Mouse (Mus musculus) kidney, embryonic 14.5 days (tissue): Measurements from ENCODE around the gene Iqschfp. TPM values are rescaled to one million over a fixed set of nuclear protein-coding genes. Genes with fewer than 3 reads are reported as not detected.

Source experiments
- ATAC-seq: fragments of 200-750 bp; cut with Nextera tagmentation; 2 replicates; pipeline ENCODE4 v1.8.0; 2017; ENCODE audit warnings: moderate number of reproducible peaks, mild to moderate bottlenecking, moderate TSS enrichment, moderate library complexity; ENCODE audit not compliant: low FRiP score, low TSS enrichment
- H3K27ac ChIP-seq: fragments of 300-500 bp; sonication (generic); 2 replicates; pipeline ENCODE4 v1.5.1; 2014; ENCODE audit warnings: low read depth, mild to moderate bottlenecking, low read length, moderate library complexity, mixed read lengths
- H3K27me3 ChIP-seq: fragments of 300-500 bp; sonication (generic); 2 replicates; pipeline ENCODE4 v1.6.1; 2014; ENCODE audit warnings: mild to moderate bottlenecking, low read length; ENCODE audit not compliant: control insufficient read depth, insufficient read depth
- H3K36me3 ChIP-seq: fragments of 300-500 bp; sonication (generic); 2 replicates; pipeline ENCODE4 v1.6.1; 2014; ENCODE audit warnings: low read length, mixed read lengths; ENCODE audit not compliant: control insufficient read depth, insufficient read depth
- H3K4me1 ChIP-seq: fragments of 300-500 bp; sonication (generic); 2 replicates; pipeline ENCODE4 v1.6.1; 2014; ENCODE audit warnings: low read length, mixed read lengths; ENCODE audit not compliant: control insufficient read depth, insufficient read depth
- H3K4me2 ChIP-seq: fragments of 300-500 bp; sonication (generic); replicated peaks from 2 replicates; pipeline ENCODE4 v1.6.1; 2014; ENCODE audit warnings: low read depth, mild to moderate bottlenecking, low read length
- H3K4me3 ChIP-seq: fragments of 300-500 bp; sonication (generic); 2 replicates; pipeline ENCODE4 v1.5.1; 2014; ENCODE audit warnings: mild to moderate bottlenecking, low read length
- H3K9ac ChIP-seq: fragments of 300-500 bp; sonication (generic); 2 replicates; pipeline ENCODE4 v1.6.1; 2014; ENCODE audit warnings: low read depth, mild to moderate bottlenecking, low read length, moderate library complexity
- H3K9me3 ChIP-seq: fragments of 300-500 bp; sonication (generic); 2 replicates; pipeline ENCODE4 v1.6.1; 2016; ENCODE audit warnings: low read length; ENCODE audit not compliant: control insufficient read depth
- WGBS: fragments of 180-500 bp; shearing (Covaris S2); extraction: QIAGEN DNeasy Blood & Tissue Kit; methylation state at CpG from one replicate; pipeline ENCODE4 v1.1.7; 2014; 5-methylcytosine and 5-hydroxymethylcytosine counted together
- polyA plus RNA-seq: library from polyadenylated mRNA; unstranded; fragments of >200 nt; fragmentation: Nextera tagmentation; extraction: Ambion mirVana; gene quantifications from 2 replicates; pipeline ENCODE4 v1.2.1, GENCODE M21; 2014

The Iqschfp gene
- polyA plus RNA-seq, 1 experiment from 2014 or later, result not detected

DNA sequence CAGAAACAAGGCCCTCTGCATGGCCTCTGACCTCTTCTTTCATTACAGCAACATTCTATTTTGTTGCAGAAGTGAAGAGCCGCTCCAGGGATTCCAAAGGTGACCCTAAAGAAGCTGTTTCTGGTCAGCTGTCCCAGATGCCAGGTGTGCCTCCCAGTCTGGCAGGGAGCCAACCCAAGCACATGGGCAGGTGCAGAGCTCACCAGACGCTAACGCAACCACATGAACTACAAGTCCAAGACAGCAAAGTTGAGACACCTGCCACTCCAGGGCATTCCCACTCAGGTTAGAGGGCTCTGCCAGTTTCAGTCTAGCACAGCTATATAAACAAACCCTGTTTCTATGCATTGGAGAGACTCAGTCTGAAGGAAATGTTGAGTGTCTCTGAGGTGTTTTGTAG is 461.5 kb downstream of the Iqschfp start:
- Histone ChIP-seq H3K4me1 (peaks cover 5% of the 10 kb centered on the region; the same call in 1 of the 2 replicates), H3K9ac (no peak overlapping the region), H3K27ac (no peak overlapping the region), H3K36me3 (no peaks in the 10 kb centered on the region), H3K9me3 (peaks cover 3% of the 10 kb centered on the region), H3K4me2 (no peak overlapping the region), H3K4me3 (no peak overlapping the region), H3K27me3 (no peaks in the 10 kb centered on the region)
- no peak for ATAC-seq
- WGBS, result 45% methylated on average over 3 of the region's 3 CpGs

DNA sequence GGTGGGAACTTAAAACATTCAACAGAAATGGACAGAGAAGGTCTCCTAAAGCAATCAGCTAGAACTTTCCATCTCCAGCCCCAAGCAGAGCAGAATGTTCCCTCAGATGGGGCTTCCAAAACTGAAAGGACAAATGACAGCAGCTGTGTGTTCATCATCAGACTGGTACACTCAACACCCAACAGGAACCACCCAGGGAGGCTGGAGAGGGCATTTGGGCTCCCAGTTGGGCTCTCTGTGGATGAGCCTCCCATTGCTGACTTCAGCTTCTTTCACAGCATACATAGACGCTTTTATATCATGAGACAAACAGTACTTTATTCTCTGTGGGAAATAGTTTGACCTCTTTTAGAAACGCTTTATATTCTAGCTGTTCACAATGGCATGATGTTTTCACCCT is 464.5 kb downstream of the Iqschfp start:
- ATAC-seq, result no peak
- Histone ChIP-seq H3K4me2 (no peak overlapping the region), H3K27ac (no peak overlapping the region), H3K4me3 (no peak overlapping the region), H3K9me3 (peaks cover 3% of the 10 kb centered on the region), H3K27me3 (no peaks in the 10 kb centered on the region), H3K36me3 (no peaks in the 10 kb centered on the region), H3K9ac (no peak overlapping the region), H3K4me1 (no peaks in the 10 kb centered on the region)
- 84% methylated on average over 2 of the region's 2 CpGs for WGBS

- no peaks in the 10 kb centered on the region for H3K36me3 ChIP-seq
- H3K9ac ChIP-seq, result no peak overlapping the region
- H3K4me2 ChIP-seq, result no peak overlapping the region
- no peak for ATAC-seq
- H3K9me3 ChIP-seq, result no peaks in the 10 kb centered on the region; the same call in 1 of the 2 replicates
- no peak overlapping the region for H3K4me3 ChIP-seq
- H3K4me1 ChIP-seq, result no peaks in the 10 kb centered on the region
- no peak overlapping the region for H3K27ac ChIP-seq
- no peaks in the 10 kb centered on the region for H3K27me3 ChIP-seq
These were observed 476.0 kb downstream of the Iqschfp start for GRCm38 (mm10) chr3:68368029-68368428.

DNA sequence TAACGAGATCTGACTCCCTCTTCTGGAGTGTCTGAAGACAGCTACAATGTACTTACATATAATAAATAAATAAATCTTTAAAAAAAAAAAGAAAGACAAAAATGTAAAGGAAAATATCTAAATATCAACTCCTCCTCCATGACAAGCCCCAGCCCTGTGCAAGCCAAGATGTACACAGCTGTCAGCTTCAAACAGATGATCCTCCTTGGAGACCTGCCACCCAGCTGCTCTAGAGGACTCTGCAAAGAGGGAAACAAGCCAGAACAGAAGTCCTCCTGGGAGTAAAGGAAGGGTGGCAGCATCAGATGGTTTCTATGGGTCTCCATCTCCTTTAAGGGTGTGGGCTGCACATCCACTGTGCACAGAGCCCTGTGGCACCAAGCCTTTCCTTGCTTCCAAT is 480.9 kb downstream of the Iqschfp start:
- Histone ChIP-seq H3K4me2 (no peak overlapping the region), H3K4me1 (0 out of 2 replicates have a peak, but pooled peaks cover 3% of the 10 kb centered on the region), H3K27me3 (no peaks in the 10 kb centered on the region), H3K4me3 (no peak overlapping the region), H3K9me3 (no peaks in the 10 kb centered on the region), H3K27ac (no peak overlapping the region), H3K9ac (no peak overlapping the region), H3K36me3 (no peaks in the 10 kb centered on the region)
- no CpG with 5 or more reads among the region's 1 CpGs for WGBS
- no peak for ATAC-seq

DNA sequence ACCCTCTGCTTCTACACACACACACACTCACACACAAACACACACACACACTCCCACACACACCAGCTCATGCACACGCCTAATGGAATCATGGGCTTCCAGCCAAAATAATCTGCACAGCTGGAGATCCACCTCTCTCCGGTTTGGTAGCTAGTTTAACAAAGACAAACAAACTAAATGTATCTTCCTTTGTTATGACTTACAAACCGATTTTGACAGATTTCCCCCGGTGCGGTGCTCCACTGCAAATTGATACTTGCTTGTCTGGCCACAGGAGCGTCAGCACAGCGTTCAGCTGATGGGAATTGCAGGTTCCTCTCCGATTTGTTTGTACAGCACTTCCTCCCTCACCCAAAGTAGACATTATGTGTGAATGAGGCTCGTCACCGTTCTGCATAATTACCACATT is 483.1 kb downstream of the Iqschfp start:
- Histone ChIP-seq H3K4me2 (no peak overlapping the region), H3K4me1 (0 out of 2 replicates have a peak, but pooled peaks cover 3% of the 10 kb centered on the region)
- WGBS, result 13% methylated on average over 10 of the region's 10 CpGs

DNA sequence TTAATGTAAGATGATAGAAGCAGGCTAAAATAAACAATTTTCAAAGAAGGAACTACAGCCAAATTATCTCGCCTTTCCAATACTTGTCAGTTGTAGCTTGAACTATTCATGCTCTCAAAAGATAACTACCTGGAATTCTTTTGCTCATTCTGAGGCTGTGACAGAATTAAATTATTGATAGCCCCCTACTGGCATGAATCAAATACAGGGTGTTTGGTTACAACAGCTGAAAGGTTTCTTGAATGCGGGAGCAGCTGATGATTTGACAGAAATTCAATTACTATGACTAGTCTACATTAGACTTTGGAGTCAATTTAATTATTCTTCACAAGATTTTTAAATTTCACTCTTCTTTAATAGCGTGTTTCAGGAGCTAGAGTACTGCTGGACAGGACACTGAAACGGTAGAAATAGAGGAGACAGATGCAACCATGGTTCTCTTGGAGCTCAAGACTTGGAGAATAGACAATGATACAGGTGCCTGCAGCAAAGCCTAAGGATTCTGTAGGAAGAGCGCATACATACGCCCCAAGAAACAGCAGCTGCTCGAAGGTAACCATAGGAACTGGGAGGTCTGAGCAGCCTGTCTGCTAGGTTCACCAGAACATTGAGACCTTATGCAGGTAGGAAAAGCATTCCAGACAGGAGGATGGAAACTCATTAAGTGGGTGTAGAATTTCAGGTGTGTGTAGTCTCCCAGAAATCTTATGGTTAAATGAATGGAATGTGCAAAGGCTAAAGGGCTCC is 485.6 kb downstream of the Iqschfp start:
- no peaks in the 10 kb centered on the region for H3K36me3 ChIP-seq
- no peaks in the 10 kb centered on the region for H3K9me3 ChIP-seq
- ATAC-seq, result no peak
- H3K27ac ChIP-seq, result no peak overlapping the region
- no peak overlapping the region for H3K4me3 ChIP-seq
- H3K4me2 ChIP-seq, result no peak overlapping the region
- WGBS, result 76% methylated on average over 7 of the region's 7 CpGs
- H3K27me3 ChIP-seq, result no peaks in the 10 kb centered on the region
- H3K9ac ChIP-seq, result no peak overlapping the region
- H3K4me1 ChIP-seq, result 0 out of 2 replicates have a peak, but pooled peaks cover 3% of the 10 kb centered on the region

More for the DNA sequence above, 483.1 kb downstream of the Iqschfp start:
- H3K4me3 ChIP-seq, result no peak overlapping the region
- H3K36me3 ChIP-seq, result no peaks in the 10 kb centered on the region
- ATAC-seq, result no peak
- H3K9me3 ChIP-seq, result no peaks in the 10 kb centered on the region
- no peak overlapping the region for H3K9ac ChIP-seq
- no peaks in the 10 kb centered on the region for H3K27me3 ChIP-seq
- no peak overlapping the region for H3K27ac ChIP-seq

DNA sequence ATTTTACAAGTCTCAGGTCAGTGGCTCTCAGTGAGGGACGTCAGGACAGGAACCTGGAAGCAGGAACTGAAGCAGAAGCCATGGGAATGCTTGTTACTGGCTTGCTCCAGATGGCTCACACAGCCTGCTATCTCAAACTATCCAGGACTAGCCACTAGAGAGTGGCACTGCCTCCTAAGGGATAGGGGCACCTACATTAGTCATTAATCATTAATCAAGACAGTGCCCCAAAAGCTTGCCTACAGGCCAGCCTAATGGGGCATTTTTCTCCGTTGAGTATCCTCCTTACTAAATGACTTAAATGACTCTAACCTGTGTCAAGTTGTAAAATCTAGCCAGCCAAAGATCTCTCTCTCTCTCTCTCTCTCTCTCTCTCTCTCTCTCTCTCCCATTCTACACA is 486.8 kb downstream of the Iqschfp start:
- no peaks in the 10 kb centered on the region for H3K9me3 ChIP-seq
- no peak overlapping the region for H3K4me2 ChIP-seq
- no peak overlapping the region for H3K9ac ChIP-seq
- no peak; the same call in 1 of the 2 replicates for ATAC-seq
- 0 out of 2 replicates have a peak, but pooled peaks cover 3% of the 10 kb centered on the region for H3K4me1 ChIP-seq
- 0 out of 2 replicates have a peak, but pooled peaks cover 1% of the 10 kb centered on the region for H3K27me3 ChIP-seq
- no peak overlapping the region for H3K27ac ChIP-seq
- 58% methylated on average over 2 of the region's 2 CpGs for WGBS
- no peak overlapping the region for H3K4me3 ChIP-seq
- H3K36me3 ChIP-seq, result no peaks in the 10 kb centered on the region

DNA sequence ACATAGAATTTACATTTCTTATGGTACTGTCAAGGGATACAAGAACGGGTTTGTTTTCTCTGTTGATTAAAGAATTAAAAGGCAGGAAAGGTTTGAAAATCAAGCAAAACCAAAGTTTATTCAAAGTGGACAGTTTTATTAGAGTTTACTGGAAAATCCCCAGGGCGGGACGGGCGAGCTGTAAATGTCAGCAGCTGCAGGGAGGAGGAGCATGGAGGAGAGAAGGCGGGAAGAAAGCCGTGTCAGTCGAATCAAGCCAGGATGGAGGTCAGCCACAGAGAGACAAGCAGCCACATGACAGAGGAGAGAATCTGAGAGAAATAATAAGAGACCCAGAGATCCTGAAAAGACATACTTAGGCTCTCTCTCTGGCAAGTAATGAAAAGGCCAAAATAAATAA is 487.2 kb downstream of the Iqschfp start:
- Histone ChIP-seq H3K27me3 (0 out of 2 replicates have a peak, but pooled peaks cover 3% of the 10 kb centered on the region), H3K9me3 (no peaks in the 10 kb centered on the region), H3K27ac (no peak overlapping the region), H3K4me1 (0 out of 2 replicates have a peak, but pooled peaks cover 3% of the 10 kb centered on the region), H3K4me2 (no peak overlapping the region), H3K36me3 (no peaks in the 10 kb centered on the region), H3K9ac (no peak overlapping the region), H3K4me3 (no peak overlapping the region)
- WGBS, result 27% methylated on average over 7 of the region's 7 CpGs
- no peak for ATAC-seq

DNA sequence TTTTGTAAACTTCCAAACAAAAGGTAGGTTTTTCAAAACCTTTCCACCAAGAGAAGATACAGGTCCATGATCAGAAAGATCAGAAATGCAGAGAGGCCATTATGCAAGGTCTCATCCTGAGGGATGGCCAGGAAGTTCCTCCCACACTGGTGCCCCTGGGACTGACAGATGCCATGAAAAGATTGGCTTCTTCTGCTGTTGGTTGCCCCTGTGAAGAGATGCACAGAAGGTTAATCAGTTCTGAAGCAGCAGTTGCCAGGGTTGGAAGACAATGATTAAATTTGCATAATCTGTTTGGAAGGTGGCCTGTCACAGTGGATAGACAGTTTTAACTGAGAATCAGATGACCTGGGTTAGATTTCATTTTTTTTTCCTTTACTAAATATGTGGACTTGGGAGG is 491.6 kb downstream of the Iqschfp start:
- Histone ChIP-seq H3K27ac (no peak overlapping the region), H3K4me2 (no peak overlapping the region), H3K4me1 (no peaks in the 10 kb centered on the region), H3K27me3 (0 out of 2 replicates have a peak, but pooled peaks cover 3% of the 10 kb centered on the region), H3K36me3 (no peaks in the 10 kb centered on the region), H3K9ac (no peak overlapping the region), H3K9me3 (no peaks in the 10 kb centered on the region), H3K4me3 (no peak overlapping the region)
- no peak for ATAC-seq
